Mouse (Mus musculus) bone marrow macrophage, adult 2 months (primary cell): ENCODE results near the gene Snrnp70.

Source experiments
- CTCF ChIP-seq: IDR thresholded peaks from 2 replicates; pipeline ENCODE4 v1.5.1; 2012; ENCODE audit warnings: low read depth, mild to moderate bottlenecking, low read length, moderate library complexity
- POLR2A ChIP-seq: IDR thresholded peaks from 2 replicates; pipeline ENCODE4 v1.6.1; 2012; ENCODE audit warnings: mild to moderate bottlenecking, low read depth, low read length, borderline replicate concordance

GRCm38 (mm10) chr7:45367020-45367880, 28.3 kb downstream of the Snrnp70 start:
- TF ChIP-seq CTCF (no peak), POLR2A (no peak)
